Mouse (Mus musculus) hindbrain, embryonic 14.5 days (tissue): Measurements from ENCODE around the gene Gm7271. TPM values are rescaled to one million over a fixed set of nuclear protein-coding genes. Genes with fewer than 3 reads are reported as not detected.

Source experiments
- ATAC-seq: fragments of 200-750 bp; cut with Nextera tagmentation; 2 replicates; pipeline ENCODE4 v1.8.0; 2017; ENCODE audit warnings: moderate number of reproducible peaks, mild to moderate bottlenecking, moderate TSS enrichment, moderate library complexity; ENCODE audit not compliant: low FRiP score
- DNase-seq: peaks from one replicate; pipeline ENCODE4 v3.0.0-alpha.2; 2015; ENCODE audit warnings: low spot score
- H3K27ac ChIP-seq: fragments of 300-500 bp; sonication (generic); 2 replicates; pipeline ENCODE4 v1.5.1; 2014; ENCODE audit warnings: mild to moderate bottlenecking, moderate library complexity
- H3K27me3 ChIP-seq: fragments of 300-500 bp; sonication (generic); 2 replicates; pipeline ENCODE4 v1.6.1; 2014; ENCODE audit warnings: mild to moderate bottlenecking, low read length, mixed read lengths; ENCODE audit not compliant: control insufficient read depth, insufficient read depth
- H3K36me3 ChIP-seq: fragments of 300-500 bp; sonication (generic); replicated peaks from 2 replicates; pipeline ENCODE4 v1.6.1; 2014; ENCODE audit not compliant: control insufficient read depth, insufficient read depth
- H3K4me1 ChIP-seq: fragments of 300-500 bp; sonication (generic); replicated peaks from 2 replicates; pipeline ENCODE4 v1.6.1; 2014; ENCODE audit warnings: antibody characterized with exemption, low read length, mixed read lengths; ENCODE audit not compliant: control insufficient read depth, insufficient read depth
- H3K4me2 ChIP-seq: fragments of 300-500 bp; sonication (generic); replicated peaks from 2 replicates; pipeline ENCODE4 v1.6.1; 2014; ENCODE audit warnings: mild to moderate bottlenecking, moderate library complexity
- H3K4me3 ChIP-seq: fragments of 300-500 bp; sonication (generic); replicated peaks from 2 replicates; pipeline ENCODE4 v1.5.1; 2014; ENCODE audit warnings: mild to moderate bottlenecking, low read length
- H3K9ac ChIP-seq: fragments of 300-500 bp; sonication (generic); 2 replicates; pipeline ENCODE4 v1.6.1; 2014
- H3K9me3 ChIP-seq: fragments of 300-500 bp; sonication (generic); 2 replicates; pipeline ENCODE4 v1.6.1; 2016; ENCODE audit warnings: low read length; ENCODE audit not compliant: control insufficient read depth
- WGBS: fragments of 180-500 bp; shearing (Covaris S2); extraction: QIAGEN DNeasy Blood & Tissue Kit; methylation state at CpG from one replicate; pipeline ENCODE4 v1.1.7; 2014; 5-methylcytosine and 5-hydroxymethylcytosine counted together
- polyA plus RNA-seq: library from polyadenylated mRNA; unstranded; fragments of >200 nt; fragmentation: Nextera tagmentation; extraction: Ambion mirVana; gene quantifications from 2 replicates; pipeline ENCODE4 v1.2.1, GENCODE M21; 2014

Gene Gm7271
- 0.61 TPM in 1 of 2 replicates, not detected in the other for polyA plus RNA-seq

- Histone ChIP-seq H3K36me3 (no peaks in the 10 kb centered on the region), H3K4me1 (no peaks in the 10 kb centered on the region), H3K4me2 (no peak within 1 kb of the TSS), H3K27ac (no peak within 1 kb of the TSS), H3K9ac (no peak within 1 kb of the TSS), H3K27me3 (no peaks in the 10 kb centered on the region), H3K4me3 (no peak within 1 kb of the TSS), H3K9me3 (no peaks in the 10 kb centered on the region)
- ATAC-seq = no peak
- DNase-seq = no peak
- 57% methylated on average over 5 of the region's 5 CpGs for WGBS
Measured at GRCm38 (mm10) chr5:76483811-76484210, at the start of gene Gm7271. Gene Gm7271 (plus strand): TSS chr5:76484040.

GRCm38 (mm10) chr5:76437100-76437499 is 46.7 kb upstream of the Gm7271 start:
- ATAC-seq (no peak), DNase-seq (no peak)
- H3K9ac ChIP-seq = no peak overlapping the region
- no peak overlapping the region for H3K27ac ChIP-seq
- no peaks in the 10 kb centered on the region for H3K27me3 ChIP-seq
- H3K4me1 ChIP-seq = no peaks in the 10 kb centered on the region
- H3K4me2 ChIP-seq = no peak overlapping the region
- H3K9me3 ChIP-seq = no peaks in the 10 kb centered on the region
- no peak overlapping the region for H3K4me3 ChIP-seq
- 86% methylated on average over 5 of the region's 5 CpGs for WGBS
- no peaks in the 10 kb centered on the region for H3K36me3 ChIP-seq

GRCm38 (mm10) chr5:76437696-76438095 is 46.1 kb upstream of the Gm7271 start:
- ATAC-seq (no peak), DNase-seq (no peak)
- Histone ChIP-seq H3K4me2 (no peak overlapping the region), H3K36me3 (no peaks in the 10 kb centered on the region), H3K27me3 (no peaks in the 10 kb centered on the region), H3K9ac (no peak overlapping the region), H3K27ac (no peak overlapping the region), H3K4me1 (no peaks in the 10 kb centered on the region), H3K4me3 (no peak overlapping the region), H3K9me3 (no peaks in the 10 kb centered on the region)
- 88% methylated on average over 8 of the region's 8 CpGs for whole genome bisulfite sequencing

GRCm38 (mm10) chr5:76441431-76441830 is 42.4 kb upstream of the Gm7271 start:
- ATAC-seq = no peak
- Histone ChIP-seq H3K9ac (no peak overlapping the region), H3K4me2 (no peak overlapping the region), H3K27me3 (no peaks in the 10 kb centered on the region), H3K4me1 (no peaks in the 10 kb centered on the region), H3K27ac (no peak overlapping the region), H3K9me3 (no peaks in the 10 kb centered on the region), H3K36me3 (no peaks in the 10 kb centered on the region), H3K4me3 (no peak overlapping the region)
- WGBS = 86% methylated on average over 4 of the region's 4 CpGs
- DNase-seq = no peak

- Histone ChIP-seq H3K9me3 (no peaks in the 10 kb centered on the region), H3K36me3 (no peaks in the 10 kb centered on the region), H3K4me2 (no peak overlapping the region), H3K9ac (no peak overlapping the region), H3K27ac (no peak overlapping the region), H3K4me3 (no peak overlapping the region), H3K27me3 (no peaks in the 10 kb centered on the region), H3K4me1 (no peaks in the 10 kb centered on the region; the same call in 1 of the 2 replicates)
- 96% methylated on average over 2 of the region's 2 CpGs for WGBS
- DNase-seq (no peak), ATAC-seq (no peak)
Measured at GRCm38 (mm10) chr5:76474931-76475330, 8.9 kb upstream of the Gm7271 start.

- DNase-seq = no peak
- ATAC-seq = no peak
- Histone ChIP-seq H3K27ac (no peak overlapping the region), H3K9me3 (no peaks in the 10 kb centered on the region), H3K4me2 (no peak overlapping the region), H3K27me3 (no peaks in the 10 kb centered on the region), H3K9ac (no peak overlapping the region), H3K36me3 (no peaks in the 10 kb centered on the region), H3K4me3 (no peak overlapping the region), H3K4me1 (no peaks in the 10 kb centered on the region; the same call in 1 of the 2 replicates)
- whole genome bisulfite sequencing = 85% methylated on average over 4 of the region's 4 CpGs
Measured at GRCm38 (mm10) chr5:76476873-76477272, 7.0 kb upstream of the Gm7271 start.

- Histone ChIP-seq H3K4me1 (no peaks in the 10 kb centered on the region; the same call in 1 of the 2 replicates), H3K9ac (no peak overlapping the region), H3K4me2 (no peak overlapping the region), H3K4me3 (no peak overlapping the region), H3K36me3 (no peaks in the 10 kb centered on the region), H3K27me3 (no peaks in the 10 kb centered on the region), H3K9me3 (no peaks in the 10 kb centered on the region), H3K27ac (no peak overlapping the region)
- no peak for DNase-seq
- WGBS = 31% methylated on average over 9 of the region's 9 CpGs
- ATAC-seq = no peak
Measured at GRCm38 (mm10) chr5:76477764-76478163, 6.1 kb upstream of the Gm7271 start.

- no peak overlapping the region for H3K9ac ChIP-seq
- no peaks in the 10 kb centered on the region for H3K4me1 ChIP-seq
- no peak overlapping the region for H3K4me3 ChIP-seq
- ATAC-seq (no peak), DNase-seq (no peak)
- no peak overlapping the region for H3K27ac ChIP-seq
- H3K9me3 ChIP-seq = no peaks in the 10 kb centered on the region
- H3K36me3 ChIP-seq = no peaks in the 10 kb centered on the region
- 79% methylated on average over 13 of the region's 13 CpGs for WGBS
- no peaks in the 10 kb centered on the region for H3K27me3 ChIP-seq
- no peak overlapping the region for H3K4me2 ChIP-seq
Measured at GRCm38 (mm10) chr5:76495126-76495525, 11.3 kb downstream of the Gm7271 start.

GRCm38 (mm10) chr5:76522446-76522845 is 38.6 kb downstream of the Gm7271 start:
- ATAC-seq = no peak
- Histone ChIP-seq H3K9me3 (no peaks in the 10 kb centered on the region), H3K4me2 (no peak overlapping the region), H3K27me3 (no peaks in the 10 kb centered on the region), H3K36me3 (no peaks in the 10 kb centered on the region), H3K4me3 (no peak overlapping the region), H3K9ac (no peak overlapping the region), H3K4me1 (no peaks in the 10 kb centered on the region), H3K27ac (no peak overlapping the region)
- 97% methylated on average over 1 of the region's 1 CpGs for WGBS
- DNase-seq = no peak

GRCm38 (mm10) chr5:76524623-76525022 is 40.8 kb downstream of the Gm7271 start:
- H3K9me3 ChIP-seq = no peaks in the 10 kb centered on the region
- H3K27ac ChIP-seq = no peak overlapping the region
- WGBS = 78% methylated on average over 5 of the region's 5 CpGs
- no peaks in the 10 kb centered on the region for H3K36me3 ChIP-seq
- no peaks in the 10 kb centered on the region for H3K27me3 ChIP-seq
- H3K9ac ChIP-seq = no peak overlapping the region
- no peak overlapping the region for H3K4me3 ChIP-seq
- H3K4me1 ChIP-seq = no peaks in the 10 kb centered on the region
- ATAC-seq (no peak), DNase-seq (no peak)
- no peak overlapping the region for H3K4me2 ChIP-seq
